Mouse (Mus musculus): Measurements from ENCODE around the gene Pih1d3. TPM values are rescaled to one million over a fixed set of nuclear protein-coding genes. Genes with fewer than 3 reads are reported as not detected.

Gene Pih1d3
- polyA plus RNA-seq (2021): not detected

DNA sequence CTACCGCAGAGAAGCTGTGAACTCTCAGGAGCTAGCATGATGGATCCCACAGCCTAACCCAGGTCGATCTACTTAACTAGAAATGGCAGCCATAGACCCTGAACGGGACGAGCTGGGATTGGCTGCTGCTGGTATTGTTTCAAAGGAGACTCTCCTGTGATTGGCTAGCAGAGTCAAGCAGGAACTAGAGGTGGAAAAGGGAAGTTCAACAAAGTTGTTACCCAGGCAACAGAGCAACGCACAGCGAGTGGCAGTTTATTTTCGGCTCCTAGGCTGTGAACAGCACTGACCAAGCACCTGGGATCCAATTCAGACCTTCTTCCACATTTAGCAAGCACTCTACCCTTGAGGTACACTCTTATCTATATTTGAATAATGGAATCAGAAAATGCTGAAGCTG lies at the start of gene Pih1d3, which contains the start of gene 4931428L18Rik:
Gene Pih1d3, plus strand, starts transcription at position 275 of the 400 bp plus-strand sequence.
Gene 4931428L18Rik, minus strand, starts transcription at position 121 of the 400 bp plus-strand sequence.
- in situ Hi-C loops (cut with MboI; ENCODE audit: low pct_unique_long_range_greater_than_20kb): loop anchor here (25.0 kb wide), 1 partner anchor 1790 kb away; no protein-coding TSS in a partner anchor
- ATAC-seq: no peak
- DNase-seq (ENCODE audit: low read depth, low spot score): no peak
- H3K27me3 ChIP-seq: peaks cover 19% of the 10 kb centered on the region
- ChIA-PET CTCF (interaction anchor here (1.1 kb wide), 1 partner anchor 10 kb away, joined by 3 read pairs; no protein-coding TSS in a partner anchor), POLR2A (no interaction called here)
- no peak for TF ChIP-seq CTCF (IDR thresholded peaks at IDR 0.05)

DNA sequence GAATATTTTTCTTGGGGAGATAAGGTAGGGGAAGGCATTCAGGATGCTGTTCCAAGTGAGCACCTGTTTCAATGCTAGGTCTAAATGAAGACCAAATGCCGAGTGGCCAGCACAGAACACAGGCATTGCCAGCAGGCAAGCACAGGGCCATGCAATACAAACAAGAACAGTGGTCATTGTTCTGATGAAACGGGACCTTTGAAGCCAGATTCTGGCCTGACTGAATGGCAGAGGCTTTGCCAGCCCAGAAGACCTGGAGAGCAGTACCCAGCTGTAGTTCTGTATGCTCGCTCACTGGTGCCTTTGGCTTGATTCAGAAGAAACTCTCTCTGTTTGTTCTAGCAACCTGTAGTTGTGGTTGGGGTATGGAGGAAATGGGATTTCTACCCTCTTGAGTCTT lies 47.2 kb upstream of the Pih1d3 start:
- ChIA-PET POLR2A (no interaction called here), CTCF (interaction anchor here (1.3 kb wide), 1 partner anchor 11 kb away, joined by 6 read pairs; no protein-coding TSS in a partner anchor)
- ATAC-seq (no peak), DNase-seq (ENCODE audit: low read depth, low spot score) (no peak)
- H3K27me3 ChIP-seq: no peaks in the 10 kb centered on the region
- in situ Hi-C loops (cut with MboI; ENCODE audit: low pct_unique_long_range_greater_than_20kb): no loop called here
- no peak for TF ChIP-seq CTCF (IDR thresholded peaks at IDR 0.05)

GRCm38 (mm10) chr1:31176101-31176500 lies 46.5 kb upstream of the Pih1d3 start, which contains the start of gene Lgsn:
Gene Lgsn, plus strand, starts transcription at chr1:31176401.
- H3K27me3 ChIP-seq: no peaks in the 10 kb centered on the region
- no peak for TF ChIP-seq CTCF (IDR thresholded peaks at IDR 0.05)
- DNase-seq (ENCODE audit: low read depth, low spot score) (no peak), ATAC-seq (no peak)
- in situ Hi-C loops (cut with MboI; ENCODE audit: low pct_unique_long_range_greater_than_20kb): no loop called here
- CTCF ChIA-PET: interaction anchor here (1.3 kb wide), 1 partner anchor 11 kb away, joined by 6 read pairs; no protein-coding TSS in a partner anchor
- POLR2A ChIA-PET: interaction anchor here (0.5 kb wide), 1 partner anchor 133 kb away, joined by 3 read pairs; no protein-coding TSS in a partner anchor

DNA sequence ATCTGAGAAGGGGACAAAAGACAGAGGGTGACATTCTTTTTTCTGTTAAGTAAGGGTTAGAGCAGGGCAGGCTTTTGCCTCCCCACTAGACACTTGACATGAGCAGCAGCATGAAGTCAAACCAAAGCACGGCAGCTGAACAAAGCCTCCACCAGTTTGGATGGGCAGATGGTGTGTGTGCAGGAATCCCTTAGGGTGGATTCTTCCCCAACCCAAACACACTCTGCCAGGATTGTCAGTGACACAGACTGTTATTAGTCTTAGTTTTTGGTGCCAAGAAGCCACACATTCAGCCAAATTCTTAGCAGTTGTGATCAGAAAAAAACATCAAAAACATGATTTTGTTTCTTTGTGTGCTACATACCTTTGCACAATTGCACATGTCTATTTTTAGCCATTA lies 44.4 kb upstream of the Pih1d3 start:
- no peak for TF ChIP-seq CTCF (IDR thresholded peaks at IDR 0.05)
- in situ Hi-C loops (cut with MboI; ENCODE audit: low pct_unique_long_range_greater_than_20kb): no loop called here
- ChIA-PET POLR2A (no interaction called here), CTCF (no interaction called here)
- no peaks in the 10 kb centered on the region for H3K27me3 ChIP-seq
- DNase-seq (ENCODE audit: low read depth, low spot score) (no peak), ATAC-seq (no peak)

DNA sequence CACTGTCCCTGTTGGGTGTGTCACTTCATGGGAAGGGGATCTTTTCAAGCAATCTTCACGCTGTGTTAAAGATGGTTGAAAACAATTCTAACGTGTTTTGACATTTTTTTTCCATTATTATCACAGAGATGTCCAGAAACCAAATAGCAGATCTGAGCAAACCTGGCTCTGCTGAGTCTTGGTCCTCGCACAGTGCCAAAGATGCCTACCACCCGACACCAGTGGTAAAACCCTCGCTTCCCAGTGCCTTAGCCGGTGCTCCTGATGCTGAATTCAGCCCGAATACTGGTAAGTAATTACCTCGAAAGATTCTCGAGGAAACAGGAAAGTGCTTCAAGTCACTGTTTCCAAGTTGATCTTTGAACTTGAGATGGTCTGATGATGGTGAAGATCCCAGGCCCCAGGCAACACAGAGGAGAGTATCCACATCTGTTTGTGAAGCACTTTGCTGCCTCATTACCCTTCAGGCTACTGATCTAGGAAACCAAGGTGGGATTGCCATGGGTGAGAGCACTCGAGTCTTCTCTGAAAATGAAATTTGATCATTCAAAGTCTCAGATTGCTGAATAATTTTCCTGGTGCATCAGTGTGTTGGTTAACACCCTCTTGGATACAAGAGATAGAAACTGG lies 32.3 kb upstream of the Pih1d3 start:
- H3K27me3 ChIP-seq: no peaks in the 10 kb centered on the region
- DNase-seq (ENCODE audit: low read depth, low spot score): no peak
- no peak for TF ChIP-seq CTCF (IDR thresholded peaks at IDR 0.05)
- in situ Hi-C loops (cut with MboI; ENCODE audit: low pct_unique_long_range_greater_than_20kb): no loop called here
- ATAC-seq: no peak
- ChIA-PET POLR2A (no interaction called here), CTCF (no interaction called here)

- H3K27me3 ChIP-seq: peaks cover 3% of the 10 kb centered on the region
- CTCF ChIA-PET: no interaction called here
- TF ChIP-seq CTCF (IDR thresholded peaks at IDR 0.05): no peak
- in situ Hi-C loops (cut with MboI; ENCODE audit: low pct_unique_long_range_greater_than_20kb): no loop called here
- ATAC-seq: no peak
- no peak for DNase-seq (ENCODE audit: low read depth, low spot score)
- POLR2A ChIA-PET: no interaction called here
These were observed 27.0 kb upstream of the Pih1d3 start for GRCm38 (mm10) chr1:31195633-31196032.

GRCm38 (mm10) chr1:31196959-31197358 lies 25.7 kb upstream of the Pih1d3 start:
- CTCF ChIA-PET: no interaction called here
- ATAC-seq (no peak), DNase-seq (ENCODE audit: low read depth, low spot score) (no peak)
- TF ChIP-seq CTCF (IDR thresholded peaks at IDR 0.05): no peak
- H3K27me3 ChIP-seq: peaks cover 3% of the 10 kb centered on the region
- in situ Hi-C loops (cut with MboI; ENCODE audit: low pct_unique_long_range_greater_than_20kb): no loop called here
- POLR2A ChIA-PET: no interaction called here

DNA sequence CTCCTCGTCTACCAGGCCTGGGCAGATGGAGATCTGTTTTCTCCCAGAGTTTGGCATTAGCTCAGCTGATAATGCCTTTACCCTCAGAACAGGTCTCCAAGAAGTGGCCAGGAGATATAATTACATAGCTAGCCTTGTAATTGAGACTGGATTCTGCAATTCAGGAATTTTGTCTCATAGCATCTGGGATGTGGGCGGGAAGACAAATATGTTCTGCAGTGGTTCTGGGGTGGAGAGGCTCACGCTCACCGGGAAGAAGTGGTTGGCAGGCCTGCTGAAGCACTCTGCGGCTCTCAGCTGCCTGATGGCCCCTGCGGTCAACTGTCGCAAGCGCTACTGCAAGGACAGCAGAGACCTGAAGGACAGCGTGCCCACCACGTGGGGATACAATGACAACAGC lies 18.9 kb upstream of the Pih1d3 start:
- in situ Hi-C loops (cut with MboI; ENCODE audit: low pct_unique_long_range_greater_than_20kb): loop anchor here (25.0 kb wide), 1 partner anchor 1809 kb away; no protein-coding TSS in a partner anchor
- H3K27me3 ChIP-seq: no peaks in the 10 kb centered on the region
- ChIA-PET POLR2A (no interaction called here), CTCF (interaction anchor here (1.4 kb wide), 1 partner anchor 10 kb away, joined by 3 read pairs; no protein-coding TSS in a partner anchor)
- no peak for DNase-seq (ENCODE audit: low read depth, low spot score)
- no peak for ATAC-seq
- no peak for TF ChIP-seq CTCF (IDR thresholded peaks at IDR 0.05)

DNA sequence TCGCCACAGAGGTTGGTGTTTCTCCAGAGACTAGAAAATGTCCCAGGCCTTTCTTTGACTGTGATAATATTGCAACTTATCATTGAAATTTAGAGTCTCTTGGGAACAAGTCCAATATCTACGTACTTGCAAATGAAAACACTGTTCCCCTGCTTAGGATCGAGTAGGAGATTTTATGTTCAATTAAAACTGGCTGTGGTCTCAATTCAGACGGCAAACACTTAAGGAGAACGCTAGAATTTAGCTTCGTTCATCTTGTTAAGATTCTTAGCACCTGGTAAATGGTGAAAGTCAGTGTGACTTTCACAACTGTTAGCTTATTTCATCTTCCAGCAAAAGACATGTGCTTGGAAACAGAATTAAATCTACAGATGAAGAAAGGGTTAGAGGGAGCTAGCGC lies 17.3 kb upstream of the Pih1d3 start:
- H3K27me3 ChIP-seq: no peaks in the 10 kb centered on the region
- TF ChIP-seq CTCF (IDR thresholded peaks at IDR 0.05): no peak
- ChIA-PET CTCF (no interaction called here), POLR2A (interaction anchor here (0.6 kb wide), 1 partner anchor 249 kb away, joined by 3 read pairs; no protein-coding TSS in a partner anchor)
- ATAC-seq: no peak
- DNase-seq (ENCODE audit: low read depth, low spot score): no peak
- in situ Hi-C loops (cut with MboI; ENCODE audit: low pct_unique_long_range_greater_than_20kb): loop anchor here (25.0 kb wide), 1 partner anchor 1807 kb away; no protein-coding TSS in a partner anchor

DNA sequence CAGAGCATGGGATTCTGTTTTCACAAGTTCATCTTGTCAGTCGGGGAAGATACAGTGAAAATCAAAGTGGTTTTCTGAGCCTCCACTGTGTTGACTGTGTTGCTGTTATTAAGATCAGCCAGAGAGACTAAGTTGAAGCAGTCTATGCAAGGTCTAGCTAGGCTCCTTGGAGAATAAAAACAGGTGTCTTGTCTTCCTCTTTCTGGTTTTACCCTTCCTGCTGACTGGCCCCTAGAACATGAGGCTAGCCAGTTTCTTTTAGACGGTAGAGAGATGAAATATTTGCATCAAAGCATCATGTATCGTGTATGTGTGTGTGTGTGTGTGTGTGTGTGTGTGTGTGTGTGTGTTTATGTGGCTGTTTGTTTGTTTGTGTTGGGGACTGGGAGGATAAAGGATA lies 16.9 kb upstream of the Pih1d3 start:
- DNase-seq (ENCODE audit: low read depth, low spot score) (no peak), ATAC-seq (no peak)
- no peak for TF ChIP-seq CTCF (IDR thresholded peaks at IDR 0.05)
- in situ Hi-C loops (cut with MboI; ENCODE audit: low pct_unique_long_range_greater_than_20kb): loop anchor here (25.0 kb wide), 1 partner anchor 1807 kb away; no protein-coding TSS in a partner anchor
- H3K27me3 ChIP-seq: no peaks in the 10 kb centered on the region
- ChIA-PET CTCF (no interaction called here), POLR2A (interaction anchor here (0.6 kb wide), 1 partner anchor 249 kb away, joined by 3 read pairs; no protein-coding TSS in a partner anchor)

- peak; percentile 78 for TF ChIP-seq CTCF (IDR thresholded peaks at IDR 0.05)
- in situ Hi-C loops (cut with MboI; ENCODE audit: low pct_unique_long_range_greater_than_20kb): loop anchor here (5.0 to 25.0 kb wide), 2 partner anchors 127 to 1802 kb away; no protein-coding TSS in a partner anchor
- ATAC-seq (peak; percentile 51), DNase-seq (ENCODE audit: low read depth, low spot score) (no peak)
- CTCF ChIA-PET: interaction anchor here (0.8 to 0.9 kb wide), 2 partner anchors 10 to 54 kb away, joined by 3 to 4 read pairs; no protein-coding TSS in a partner anchor
- peaks cover 6% of the 10 kb centered on the region for H3K27me3 ChIP-seq
- POLR2A ChIA-PET: no interaction called here
These were observed 12.5 kb upstream of the Pih1d3 start for GRCm38 (mm10) chr1:31210144-31210543.

Data from Patski (cell line).